Mouse (Mus musculus): ENCODE results near the gene Cct8l1. TPM values are rescaled to one million over a fixed set of nuclear protein-coding genes. Genes with fewer than 3 reads are reported as not detected.

Gene Cct8l1
- 0.11 TPM in 1 of 2 replicates, not detected in the other for polyA plus RNA-seq (2015; fragmentation: Nextera tagmentation; extraction: Ambion mirVana)

DNA sequence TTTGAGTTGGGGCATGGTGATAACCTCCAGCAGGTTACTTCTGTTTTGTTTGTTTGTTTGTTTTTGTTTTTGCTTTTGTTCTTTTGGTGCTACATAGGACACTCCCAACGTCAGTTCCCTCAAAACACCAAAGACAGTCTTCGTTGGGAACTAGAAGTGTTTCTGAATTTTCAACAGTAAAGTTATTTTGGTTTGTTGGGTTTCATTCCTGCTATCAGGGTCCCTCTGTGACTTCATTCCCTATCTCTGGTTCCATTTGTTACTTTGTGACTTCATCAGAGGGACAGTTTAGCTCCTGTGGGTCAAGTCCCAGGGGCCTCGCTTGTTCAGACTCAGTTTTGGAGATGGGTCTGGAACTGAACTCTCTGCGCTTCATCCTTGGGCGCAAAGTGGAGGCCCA, at the start of gene Cct8l1:
Cct8l1 (plus strand) TSS at position 301 of the 400 bp plus-strand sequence.
- 87% methylated on average over 5 of the region's 5 CpGs for WGBS
- no peak for ATAC-seq

GRCm38 (mm10) chr5:25472070-25472469, 43.8 kb upstream of the Cct8l1 start:
- no peak overlapping the region for H3K9ac ChIP-seq
- no peaks in the 10 kb centered on the region for H3K9me3 ChIP-seq
- peak; percentile 67 for ATAC-seq
- no peak overlapping the region for H3K27ac ChIP-seq
- H3K27me3 ChIP-seq (replicated peaks), result no peaks in the 10 kb centered on the region
- peak overlapping the region; percentile 35 for H3K4me3 ChIP-seq (replicated peaks)
- H3K4me2 ChIP-seq (replicated peaks), result peak overlapping the region; percentile 52
- no peaks in the 10 kb centered on the region for H3K36me3 ChIP-seq
- no peaks in the 10 kb centered on the region for H3K4me1 ChIP-seq (replicated peaks)
- 2% methylated on average over 6 of the region's 6 CpGs for WGBS

More for the DNA sequence above, at the start of gene Cct8l1:
- Histone ChIP-seq H3K27ac (no peak within 1 kb of the TSS), H3K4me3 (replicated peaks) (no peak within 1 kb of the TSS), H3K9ac (no peak within 1 kb of the TSS), H3K4me1 (replicated peaks) (no peaks in the 10 kb centered on the region), H3K4me2 (replicated peaks) (no peak within 1 kb of the TSS), H3K27me3 (replicated peaks) (no peaks in the 10 kb centered on the region), H3K9me3 (no peaks in the 10 kb centered on the region), H3K36me3 (no peaks in the 10 kb centered on the region)

DNA sequence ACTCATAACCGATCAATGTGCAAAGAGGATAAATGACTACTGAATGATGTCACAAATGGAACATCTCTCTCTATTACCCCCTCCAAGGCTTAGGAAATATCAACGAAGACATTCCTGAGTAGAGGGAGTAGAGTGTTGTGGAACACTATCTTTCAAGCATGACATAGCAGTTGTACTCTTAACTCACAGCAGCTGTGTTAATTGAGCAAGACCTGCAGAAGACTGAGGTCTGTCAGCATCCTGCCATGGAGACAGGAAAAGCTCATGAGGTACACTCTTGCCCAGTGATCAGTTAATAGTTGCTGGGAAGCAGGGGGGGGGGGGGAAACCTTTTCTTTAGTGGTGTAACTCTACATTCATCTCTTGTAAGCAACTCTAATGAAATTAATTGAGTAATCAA, 40.1 kb upstream of the Cct8l1 start:
- WGBS, result 68% methylated on average over 2 of the region's 2 CpGs
- Histone ChIP-seq H3K4me1 (replicated peaks) (no peaks in the 10 kb centered on the region), H3K27ac (no peak overlapping the region), H3K36me3 (no peaks in the 10 kb centered on the region), H3K9ac (no peak overlapping the region), H3K27me3 (replicated peaks) (no peaks in the 10 kb centered on the region), H3K4me2 (replicated peaks) (no peak overlapping the region), H3K4me3 (replicated peaks) (no peak overlapping the region), H3K9me3 (no peaks in the 10 kb centered on the region)
- ATAC-seq, result no peak

DNA sequence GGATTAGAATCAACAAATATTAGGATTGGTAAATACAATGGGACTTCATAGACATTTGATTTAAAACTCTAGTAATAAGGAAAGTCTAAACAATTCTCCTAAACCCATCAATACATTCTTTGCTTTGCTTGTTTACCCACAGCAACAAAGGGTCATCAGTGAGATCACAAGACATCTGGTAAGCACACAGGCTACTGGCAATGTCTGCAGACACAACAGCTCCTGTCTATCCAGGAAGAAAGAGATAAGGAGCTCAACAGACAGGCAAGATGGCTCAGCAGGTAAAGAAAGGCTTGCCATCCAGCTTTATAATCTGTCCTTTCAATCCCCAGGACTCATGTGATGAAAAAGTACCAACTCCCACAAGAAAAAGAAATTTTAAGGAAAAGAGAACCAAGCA, 37.0 kb upstream of the Cct8l1 start:
- no peaks in the 10 kb centered on the region for H3K9me3 ChIP-seq
- no peak overlapping the region for H3K4me2 ChIP-seq (replicated peaks)
- H3K9ac ChIP-seq, result no peak overlapping the region
- H3K4me1 ChIP-seq (replicated peaks), result no peaks in the 10 kb centered on the region
- no peaks in the 10 kb centered on the region for H3K36me3 ChIP-seq
- H3K4me3 ChIP-seq (replicated peaks), result no peak overlapping the region
- H3K27ac ChIP-seq, result no peak overlapping the region
- H3K27me3 ChIP-seq (replicated peaks), result no peaks in the 10 kb centered on the region
- ATAC-seq, result no peak

DNA sequence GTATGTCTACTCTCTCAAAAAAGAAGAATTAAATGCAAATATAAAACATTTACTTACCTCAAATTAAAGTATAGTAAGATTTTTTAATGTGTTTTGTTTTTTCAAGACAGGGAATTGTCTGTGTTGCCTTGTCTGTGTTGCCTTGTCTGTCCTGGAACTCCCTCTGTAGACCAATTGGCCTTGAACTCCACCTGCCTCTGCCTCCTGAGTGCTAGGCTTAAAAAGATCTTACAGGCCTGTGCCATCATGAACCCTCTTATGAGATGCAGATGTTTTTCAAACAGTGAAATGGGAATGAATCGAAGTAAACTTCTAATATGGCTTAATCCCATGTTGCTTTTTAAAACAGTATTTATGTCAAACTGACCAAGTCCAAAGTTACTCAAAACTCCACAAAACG, 19.2 kb upstream of the Cct8l1 start:
- Histone ChIP-seq H3K4me3 (replicated peaks) (peak overlapping the region; percentile 96), H3K27me3 (replicated peaks) (no peaks in the 10 kb centered on the region), H3K4me1 (replicated peaks) (peaks cover 3% of the 10 kb centered on the region; the same call in 1 of the 2 replicates), H3K27ac (no peak overlapping the region), H3K36me3 (no peaks in the 10 kb centered on the region), H3K9me3 (no peaks in the 10 kb centered on the region), H3K4me2 (replicated peaks) (peak overlapping the region; percentile 69), H3K9ac (peak overlapping the region; percentile 93; the same call in 1 of the 2 replicates)
- 42% methylated on average over 2 of the region's 2 CpGs for WGBS
- no peak for ATAC-seq

DNA sequence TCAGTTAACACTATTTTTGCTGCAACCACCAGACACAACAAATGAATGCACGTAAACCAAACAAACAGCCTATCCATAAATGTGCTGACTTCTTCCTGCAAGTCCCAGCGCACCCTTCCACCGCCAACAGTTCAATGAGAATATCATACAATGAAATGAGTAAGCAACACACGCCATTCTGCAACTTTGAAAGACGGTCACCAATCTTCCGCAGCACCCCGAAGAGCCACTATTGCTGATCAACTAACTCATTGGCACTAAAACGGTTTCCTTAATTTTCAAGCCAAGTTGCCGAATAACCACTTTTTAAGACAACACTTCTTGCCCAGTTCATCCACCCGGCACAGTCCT, 18.5 kb upstream of the Cct8l1 start:
- no peak for ATAC-seq
- H3K27ac ChIP-seq, result peak overlapping the region; percentile 98; the same call in 1 of the 2 replicates
- no peaks in the 10 kb centered on the region for H3K36me3 ChIP-seq
- 2% methylated on average over 10 of the region's 10 CpGs for WGBS
- no peaks in the 10 kb centered on the region for H3K9me3 ChIP-seq
- no peaks in the 10 kb centered on the region for H3K27me3 ChIP-seq (replicated peaks)
- H3K4me2 ChIP-seq (replicated peaks), result peak overlapping the region; percentile 69
- H3K4me1 ChIP-seq (replicated peaks), result peaks cover 3% of the 10 kb centered on the region; the same call in 1 of the 2 replicates
- H3K9ac ChIP-seq, result peak overlapping the region; percentile 93
- peak overlapping the region; percentile 96 for H3K4me3 ChIP-seq (replicated peaks)

DNA sequence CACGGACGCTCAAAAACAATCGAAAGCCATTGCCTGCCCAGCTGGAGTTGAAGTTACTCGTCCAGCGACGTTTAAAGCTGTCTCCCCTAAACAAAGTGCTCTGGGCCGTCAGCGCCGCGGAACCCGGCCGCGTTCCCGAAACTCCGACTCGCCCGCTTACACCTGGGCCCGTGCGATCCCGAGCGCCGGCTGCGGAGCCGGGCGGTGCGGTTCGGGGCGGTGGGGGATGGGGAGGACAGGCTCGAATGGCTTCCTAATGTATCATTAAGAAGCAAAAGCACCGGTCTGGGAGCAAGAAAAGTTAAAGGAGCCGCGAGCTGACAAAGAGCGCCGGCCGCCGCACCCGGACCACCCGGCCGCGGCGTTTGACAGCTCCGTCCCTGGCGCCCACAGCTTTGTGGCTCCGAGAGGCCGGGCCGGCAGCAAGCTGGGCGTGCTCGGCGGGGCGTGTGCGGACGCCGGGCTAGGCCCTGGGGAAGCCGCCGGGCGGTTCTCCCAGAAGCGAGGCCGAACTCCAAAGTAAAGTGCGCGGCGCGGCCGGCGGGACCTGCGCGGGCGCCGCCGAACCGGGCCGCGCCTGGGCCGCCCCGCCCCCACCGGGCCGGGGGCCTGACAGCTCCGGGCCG, 18.0 kb upstream of the Cct8l1 start:
- Histone ChIP-seq H3K4me3 (replicated peaks) (peak overlapping the region; percentile 96), H3K9ac (peak overlapping the region; percentile 93), H3K4me1 (replicated peaks) (peaks cover 3% of the 10 kb centered on the region; the same call in 1 of the 2 replicates), H3K27ac (peak overlapping the region; percentile 98), H3K9me3 (no peaks in the 10 kb centered on the region), H3K4me2 (replicated peaks) (peak overlapping the region; percentile 69), H3K27me3 (replicated peaks) (no peaks in the 10 kb centered on the region), H3K36me3 (no peaks in the 10 kb centered on the region)
- peak; percentile 29 for ATAC-seq
- WGBS, result under 1% methylated on average over 78 of the region's 78 CpGs

DNA sequence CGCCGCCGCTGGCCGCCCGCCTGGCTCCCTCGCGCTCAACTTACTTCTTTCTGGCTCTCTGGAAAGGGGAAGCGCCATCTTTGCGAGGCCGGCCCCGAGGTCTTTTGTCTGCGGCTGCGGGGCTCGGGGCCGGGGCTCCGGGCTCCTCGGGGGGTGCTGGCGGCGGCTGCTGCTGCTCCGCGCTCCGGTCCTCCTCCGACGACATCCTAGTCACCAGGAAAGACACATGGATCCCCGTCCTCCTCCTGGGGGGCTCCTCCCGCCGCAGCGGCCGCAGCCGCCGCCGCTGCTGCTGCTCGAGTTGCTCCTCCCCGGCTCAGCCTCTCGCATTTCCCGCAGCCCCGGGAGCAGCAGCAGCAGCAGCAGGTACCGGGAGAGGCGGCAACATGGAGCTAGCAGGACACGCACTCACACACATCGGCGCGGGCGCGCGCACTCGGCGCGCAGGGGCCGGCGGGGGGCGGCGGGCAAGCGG, 17.5 kb upstream of the Cct8l1 start, which contains the start of gene Kmt2c:
Kmt2c (minus strand) TSS at position 438 of the 475 bp plus-strand sequence.
- Histone ChIP-seq H3K4me2 (replicated peaks) (peak within 1 kb of the TSS; percentile 81), H3K4me3 (replicated peaks) (peak within 1 kb of the TSS; percentile 96), H3K4me1 (replicated peaks) (peaks cover 3% of the 10 kb centered on the region; the same call in 1 of the 2 replicates), H3K9me3 (no peaks in the 10 kb centered on the region), H3K27me3 (replicated peaks) (no peaks in the 10 kb centered on the region), H3K36me3 (no peaks in the 10 kb centered on the region), H3K9ac (peak within 1 kb of the TSS; percentile 93), H3K27ac (peak within 1 kb of the TSS; percentile 100)
- ATAC-seq, result peak; percentile 29
- WGBS, result under 1% methylated on average over 47 of the region's 54 CpGs

- WGBS, result under 1% methylated on average over 66 of the region's 87 CpGs
- peaks cover 3% of the 10 kb centered on the region; the same call in 1 of the 2 replicates for H3K4me1 ChIP-seq (replicated peaks)
Measured at GRCm38 (mm10) chr5:25498821-25499422, 16.9 kb upstream of the Cct8l1 start.

DNA sequence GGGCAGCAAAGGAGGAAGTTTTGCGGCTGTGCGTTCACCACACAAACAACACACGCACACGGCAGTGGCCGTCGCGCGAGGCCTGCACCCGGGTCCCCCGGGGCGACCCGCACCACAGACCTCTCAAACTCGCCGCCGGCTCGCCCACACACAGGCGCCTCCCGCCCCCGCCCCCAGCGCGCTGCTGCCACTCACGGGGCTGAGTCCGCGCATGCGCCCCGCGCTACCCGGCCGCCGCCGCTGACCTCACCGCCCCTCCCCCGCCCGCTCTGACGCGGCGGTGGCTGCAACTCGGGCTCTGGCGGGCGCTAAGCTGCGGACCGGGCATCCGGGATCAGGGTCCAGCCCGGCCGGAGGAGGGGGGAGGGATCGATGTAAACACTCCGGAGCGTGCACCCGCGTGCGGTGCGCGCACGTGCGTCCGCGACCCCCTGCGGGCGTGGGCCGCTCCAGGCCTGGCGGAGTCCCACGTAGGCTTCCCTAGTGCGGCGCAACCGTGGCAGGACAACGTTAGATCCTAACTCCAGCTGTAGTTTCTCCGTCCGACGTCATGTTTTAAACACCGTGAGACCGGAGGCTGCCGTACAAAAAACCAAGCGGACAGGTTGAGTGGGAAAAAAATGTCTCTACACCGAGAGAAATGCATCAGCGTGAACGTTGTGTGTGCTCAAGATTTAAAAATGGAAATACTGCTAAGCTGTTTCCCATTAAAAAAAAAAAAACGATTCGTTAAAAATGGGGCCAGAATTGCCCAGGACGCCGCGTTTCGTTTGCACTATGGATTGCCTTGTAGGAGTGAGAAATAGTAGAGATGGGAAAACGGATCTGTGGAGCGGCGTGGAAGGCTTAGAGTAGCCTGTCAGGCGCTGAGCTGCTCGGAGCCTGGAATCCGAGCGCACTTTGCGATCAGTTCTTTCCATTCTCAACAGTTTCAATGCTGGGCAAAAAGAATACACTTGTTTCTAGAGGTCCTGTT, 16.2 kb upstream of the Cct8l1 start:
- H3K27ac ChIP-seq, result peak overlapping the region; percentile 100
- H3K27me3 ChIP-seq (replicated peaks), result no peaks in the 10 kb centered on the region
- no peaks in the 10 kb centered on the region for H3K9me3 ChIP-seq
- peaks cover 3% of the 10 kb centered on the region; the same call in 1 of the 2 replicates for H3K4me1 ChIP-seq (replicated peaks)
- under 1% methylated on average over 79 of the region's 90 CpGs for WGBS
- no peaks in the 10 kb centered on the region for H3K36me3 ChIP-seq
- ATAC-seq, result peak; percentile 88
- peak overlapping the region; percentile 81 for H3K4me2 ChIP-seq (replicated peaks)
- peak overlapping the region; percentile 80 for H3K9ac ChIP-seq
- H3K4me3 ChIP-seq (replicated peaks), result peak overlapping the region; percentile 96

More at GRCm38 (mm10) chr5:25498821-25499422, 16.9 kb upstream of the Cct8l1 start:
- Histone ChIP-seq H3K4me2 (replicated peaks) (peak overlapping the region; percentile 81), H3K36me3 (no peaks in the 10 kb centered on the region), H3K4me3 (replicated peaks) (peak overlapping the region; percentile 96), H3K9me3 (no peaks in the 10 kb centered on the region), H3K27me3 (replicated peaks) (no peaks in the 10 kb centered on the region), H3K9ac (peak overlapping the region; percentile 80), H3K27ac (peak overlapping the region; percentile 100)
- ATAC-seq, result peak; percentile 86

DNA sequence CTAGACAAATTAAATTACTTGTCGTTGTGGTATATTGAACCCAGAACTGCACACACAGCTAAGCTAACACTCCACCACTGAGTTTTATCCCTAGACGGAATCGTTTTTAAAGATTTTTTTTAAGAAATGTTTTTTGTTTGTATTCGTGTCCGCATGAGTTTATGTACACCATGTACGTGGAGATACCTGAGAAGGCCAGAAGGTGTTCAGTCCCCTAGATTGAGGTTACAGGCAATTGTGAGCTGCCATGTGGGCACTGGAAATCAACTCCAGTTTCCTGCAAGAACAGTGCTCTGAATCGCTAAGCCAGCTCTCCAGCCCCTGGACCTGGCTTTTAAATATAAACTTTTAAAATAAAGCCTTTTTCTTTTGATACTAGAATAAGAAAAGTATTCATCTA, 15.2 kb upstream of the Cct8l1 start:
- Histone ChIP-seq H3K9ac (no peak overlapping the region), H3K4me1 (replicated peaks) (peaks cover 3% of the 10 kb centered on the region; the same call in 1 of the 2 replicates), H3K27me3 (replicated peaks) (no peaks in the 10 kb centered on the region), H3K36me3 (no peaks in the 10 kb centered on the region), H3K4me3 (replicated peaks) (no peak overlapping the region), H3K27ac (no peak overlapping the region), H3K9me3 (no peaks in the 10 kb centered on the region), H3K4me2 (replicated peaks) (peak overlapping the region; percentile 75)
- ATAC-seq, result no peak
- 67% methylated on average over 7 of the region's 7 CpGs for WGBS

GRCm38 (mm10) chr5:25506041-25506440, 9.8 kb upstream of the Cct8l1 start:
- Histone ChIP-seq H3K4me2 (replicated peaks) (no peak overlapping the region), H3K4me1 (replicated peaks) (no peaks in the 10 kb centered on the region)
- ATAC-seq, result no peak

More at GRCm38 (mm10) chr5:25506041-25506440, 9.8 kb upstream of the Cct8l1 start:
- Histone ChIP-seq H3K4me3 (replicated peaks) (no peak overlapping the region), H3K27ac (no peak overlapping the region), H3K36me3 (no peaks in the 10 kb centered on the region), H3K27me3 (replicated peaks) (no peaks in the 10 kb centered on the region), H3K9me3 (no peaks in the 10 kb centered on the region), H3K9ac (no peak overlapping the region)
- 85% methylated on average over 5 of the region's 5 CpGs for WGBS

Measured in intestine, embryonic 15.5 days (tissue).